Mouse (Mus musculus) heart, embryonic 11.5 days (tissue): ENCODE measurements at regions not wholly inside any gene's neighbourhood (a gene's known extent, or its start where the extent isn't known, plus 50 kb on each side); places are given as distances from the start of the nearest gene placed in this dataset.

Experiments used
- ATAC-seq: fragments of 200-750 bp; cut with Nextera tagmentation; replicated peaks from 2 replicates; pipeline ENCODE4 v1.8.0; 2017; ENCODE audit warnings: moderate library complexity; ENCODE audit not compliant: insufficient number of reproducible peaks, low FRiP score, low TSS enrichment
- H3K27ac ChIP-seq: fragments of 300-500 bp; sonication (generic); 2 replicates; pipeline ENCODE4 v1.5.1; 2014; ENCODE audit warnings: mild to moderate bottlenecking, low read depth, low read length
- H3K27me3 ChIP-seq: fragments of 300-500 bp; sonication (generic); 2 replicates; pipeline ENCODE4 v1.6.1; 2014; ENCODE audit warnings: mild to moderate bottlenecking, low read length, mixed read lengths; ENCODE audit not compliant: control insufficient read depth, insufficient read depth
- H3K36me3 ChIP-seq: fragments of 300-500 bp; sonication (generic); 2 replicates; pipeline ENCODE4 v1.6.1; 2014; ENCODE audit warnings: mild to moderate bottlenecking, low read length, moderate library complexity, mixed read lengths; ENCODE audit not compliant: control insufficient read depth, insufficient read depth
- H3K4me1 ChIP-seq: fragments of 300-500 bp; sonication (generic); 2 replicates; pipeline ENCODE4 v1.6.1; 2014; ENCODE audit warnings: low read length; ENCODE audit not compliant: control insufficient read depth, insufficient read depth
- H3K4me2 ChIP-seq: fragments of 300-500 bp; sonication (generic); 2 replicates; pipeline ENCODE4 v1.6.1; 2014; ENCODE audit warnings: mild to moderate bottlenecking, moderate library complexity
- H3K4me3 ChIP-seq: fragments of 300-500 bp; sonication (generic); 2 replicates; pipeline ENCODE4 v1.5.1; 2014; ENCODE audit warnings: low read depth, low read length
- H3K9ac ChIP-seq: fragments of 300-500 bp; sonication (generic); 2 replicates; pipeline ENCODE4 v1.6.1; 2014; ENCODE audit warnings: mild to moderate bottlenecking, low read depth, low read length, moderate library complexity
- H3K9me3 ChIP-seq: fragments of 300-500 bp; sonication (generic); replicated peaks from 2 replicates; pipeline ENCODE4 v1.6.1; 2016; ENCODE audit warnings: low read length; ENCODE audit not compliant: control insufficient read depth
- WGBS: fragments of 180-500 bp; shearing (Covaris S2); extraction: QIAGEN DNeasy Blood & Tissue Kit; methylation state at CpG from one replicate; pipeline ENCODE4 v1.1.7; 2014; ENCODE audit not compliant: insufficient replicate concordance; 5-methylcytosine and 5-hydroxymethylcytosine counted together

GRCm38 (mm10) chr13:5306688-5307087 is 554.6 kb upstream of the Klf6 start:
- Histone ChIP-seq H3K4me3 (no peak overlapping the region), H3K36me3 (no peaks in the 10 kb centered on the region), H3K9ac (no peak overlapping the region), H3K9me3 (no peaks in the 10 kb centered on the region), H3K4me1 (no peaks in the 10 kb centered on the region), H3K27ac (no peak overlapping the region), H3K4me2 (no peak overlapping the region), H3K27me3 (no peaks in the 10 kb centered on the region)
- no peak for ATAC-seq
- 72% methylated on average over 4 of the region's 4 CpGs for WGBS

GRCm38 (mm10) chr13:5313297-5313696 is 548.0 kb upstream of the Klf6 start:
- Histone ChIP-seq H3K36me3 (no peaks in the 10 kb centered on the region), H3K27me3 (no peaks in the 10 kb centered on the region), H3K4me1 (no peaks in the 10 kb centered on the region), H3K27ac (no peak overlapping the region), H3K4me3 (no peak overlapping the region), H3K9ac (no peak overlapping the region), H3K4me2 (no peak overlapping the region), H3K9me3 (no peaks in the 10 kb centered on the region)
- no peak for ATAC-seq
- 47% methylated on average over 2 of the region's 2 CpGs for WGBS

GRCm38 (mm10) chr13:5315011-5315410 is 546.3 kb upstream of the Klf6 start:
- ATAC-seq: no peak
- no peak overlapping the region for H3K27ac ChIP-seq

GRCm38 (mm10) chr13:5317941-5318856 is 543.1 kb upstream of the Klf6 start:
- Histone ChIP-seq H3K4me1 (no peaks in the 10 kb centered on the region), H3K36me3 (no peaks in the 10 kb centered on the region), H3K4me2 (no peak overlapping the region), H3K9ac (no peak overlapping the region), H3K9me3 (no peaks in the 10 kb centered on the region), H3K4me3 (no peak overlapping the region), H3K27me3 (no peaks in the 10 kb centered on the region), H3K27ac (no peak overlapping the region)
- no peak for ATAC-seq
- WGBS: 65% methylated on average over 5 of the region's 5 CpGs

More at GRCm38 (mm10) chr13:5315011-5315410, 546.3 kb upstream of the Klf6 start:
- Histone ChIP-seq H3K27me3 (no peaks in the 10 kb centered on the region), H3K4me1 (no peaks in the 10 kb centered on the region), H3K9ac (no peak overlapping the region), H3K4me3 (no peak overlapping the region), H3K9me3 (no peaks in the 10 kb centered on the region), H3K36me3 (no peaks in the 10 kb centered on the region), H3K4me2 (no peak overlapping the region)
- WGBS: 46% methylated on average over 1 of the region's 1 CpGs

GRCm38 (mm10) chr13:5345712-5346111 is 515.6 kb upstream of the Klf6 start:
- WGBS: 32% methylated on average over 4 of the region's 4 CpGs

GRCm38 (mm10) chr13:5347503-5348469 is 513.5 kb upstream of the Klf6 start:
- Histone ChIP-seq H3K36me3 (no peaks in the 10 kb centered on the region), H3K9ac (no peak overlapping the region), H3K9me3 (no peaks in the 10 kb centered on the region), H3K4me2 (no peak overlapping the region), H3K27me3 (no peaks in the 10 kb centered on the region), H3K4me3 (no peak overlapping the region), H3K27ac (no peak overlapping the region), H3K4me1 (0 out of 2 replicates have a peak, but pooled peaks cover 4% of the 10 kb centered on the region)
- no peak for ATAC-seq
- 52% methylated on average over 6 of the region's 6 CpGs for WGBS

More at GRCm38 (mm10) chr13:5345712-5346111, 515.6 kb upstream of the Klf6 start:
- no peak overlapping the region for H3K9ac ChIP-seq
- no peaks in the 10 kb centered on the region for H3K36me3 ChIP-seq
- no peak overlapping the region for H3K4me3 ChIP-seq
- no peaks in the 10 kb centered on the region for H3K27me3 ChIP-seq
- no peak overlapping the region for H3K4me2 ChIP-seq
- H3K27ac ChIP-seq: no peak overlapping the region
- H3K4me1 ChIP-seq: 0 out of 2 replicates have a peak, but pooled peaks cover 4% of the 10 kb centered on the region
- no peak for ATAC-seq
- no peaks in the 10 kb centered on the region for H3K9me3 ChIP-seq

- Histone ChIP-seq H3K4me3 (no peak overlapping the region), H3K4me1 (no peaks in the 10 kb centered on the region), H3K9me3 (no peaks in the 10 kb centered on the region), H3K27ac (no peak overlapping the region), H3K36me3 (no peaks in the 10 kb centered on the region), H3K27me3 (no peaks in the 10 kb centered on the region), H3K9ac (no peak overlapping the region), H3K4me2 (no peak overlapping the region)
- 84% methylated on average over 7 of the region's 7 CpGs for WGBS
- no peak for ATAC-seq
Observed at GRCm38 (mm10) chr13:5367058-5367797, 494.1 kb upstream of the Klf6 start.

GRCm38 (mm10) chr13:5370007-5370406 is 491.3 kb upstream of the Klf6 start:
- H3K4me1 ChIP-seq: no peaks in the 10 kb centered on the region
- no peak overlapping the region for H3K4me3 ChIP-seq
- no peaks in the 10 kb centered on the region for H3K27me3 ChIP-seq
- H3K9me3 ChIP-seq: no peaks in the 10 kb centered on the region
- H3K9ac ChIP-seq: no peak overlapping the region
- ATAC-seq: no peak
- H3K4me2 ChIP-seq: no peak overlapping the region
- WGBS: 42% methylated on average over 8 of the region's 8 CpGs
- no peak overlapping the region for H3K27ac ChIP-seq
- H3K36me3 ChIP-seq: no peaks in the 10 kb centered on the region
